Mouse (Mus musculus): ENCODE measurements around the gene Osgin1. TPM values are rescaled to one million over a fixed set of nuclear protein-coding genes. Genes with fewer than 3 reads are reported as not detected.

The Osgin1 gene
- polyA plus RNA-seq, 1 experiment from 2014 or later: 0.08 TPM

GRCm38 (mm10) chr8:119425533-119425932 lies 8.4 kb upstream of the Osgin1 start:
- Histone ChIP-seq H3K27ac (peak overlapping the region; percentile 30; the same call in 1 of the 2 replicates), H3K4me3 (no peak overlapping the region), H3K4me2 (no peak overlapping the region), H3K4me1 (replicated peaks) (peaks cover 20% of the 10 kb centered on the region), H3K27me3 (no peaks in the 10 kb centered on the region), H3K9ac (no peak overlapping the region), H3K36me3 (no peaks in the 10 kb centered on the region), H3K9me3 (no peaks in the 10 kb centered on the region)
- ATAC-seq (ENCODE audit: low FRiP score): no peak
- 90% methylated on average over 10 of the region's 10 CpGs for WGBS

GRCm38 (mm10) chr8:119426069-119426735 lies 7.7 kb upstream of the Osgin1 start:
- WGBS: 88% methylated on average over 6 of the region's 6 CpGs
- Histone ChIP-seq H3K36me3 (no peaks in the 10 kb centered on the region), H3K9me3 (no peaks in the 10 kb centered on the region), H3K9ac (no peak overlapping the region), H3K27me3 (no peaks in the 10 kb centered on the region), H3K4me2 (no peak overlapping the region), H3K4me1 (replicated peaks) (peaks cover 16% of the 10 kb centered on the region), H3K27ac (peak overlapping the region; percentile 55; the same call in 1 of the 2 replicates), H3K4me3 (no peak overlapping the region)
- no peak for ATAC-seq (ENCODE audit: low FRiP score)

- no peaks in the 10 kb centered on the region for H3K27me3 ChIP-seq
- no peak overlapping the region for H3K4me2 ChIP-seq
- no peaks in the 10 kb centered on the region for H3K9me3 ChIP-seq
- 82% methylated on average over 12 of the region's 12 CpGs for WGBS
- no peak overlapping the region for H3K4me3 ChIP-seq
- H3K36me3 ChIP-seq: no peaks in the 10 kb centered on the region
- no peak overlapping the region for H3K27ac ChIP-seq
- ATAC-seq (ENCODE audit: low FRiP score): no peak
- H3K9ac ChIP-seq: no peak overlapping the region
- 0 out of 2 replicates have a peak, but pooled peaks cover 3% of the 10 kb centered on the region for H3K4me1 ChIP-seq (replicated peaks)
Measured at GRCm38 (mm10) chr8:119427634-119428349, 6.1 kb upstream of the Osgin1 start.

- Histone ChIP-seq H3K4me3 (no peak overlapping the region), H3K4me1 (replicated peaks) (0 out of 2 replicates have a peak, but pooled peaks cover 3% of the 10 kb centered on the region), H3K9ac (no peak overlapping the region), H3K36me3 (no peaks in the 10 kb centered on the region), H3K27me3 (no peaks in the 10 kb centered on the region), H3K9me3 (no peaks in the 10 kb centered on the region), H3K4me2 (no peak overlapping the region), H3K27ac (no peak overlapping the region)
- no peak for ATAC-seq (ENCODE audit: low FRiP score)
- 75% methylated on average over 7 of the region's 7 CpGs for WGBS
Measured at GRCm38 (mm10) chr8:119428350-119428740, 5.6 kb upstream of the Osgin1 start.

DNA sequence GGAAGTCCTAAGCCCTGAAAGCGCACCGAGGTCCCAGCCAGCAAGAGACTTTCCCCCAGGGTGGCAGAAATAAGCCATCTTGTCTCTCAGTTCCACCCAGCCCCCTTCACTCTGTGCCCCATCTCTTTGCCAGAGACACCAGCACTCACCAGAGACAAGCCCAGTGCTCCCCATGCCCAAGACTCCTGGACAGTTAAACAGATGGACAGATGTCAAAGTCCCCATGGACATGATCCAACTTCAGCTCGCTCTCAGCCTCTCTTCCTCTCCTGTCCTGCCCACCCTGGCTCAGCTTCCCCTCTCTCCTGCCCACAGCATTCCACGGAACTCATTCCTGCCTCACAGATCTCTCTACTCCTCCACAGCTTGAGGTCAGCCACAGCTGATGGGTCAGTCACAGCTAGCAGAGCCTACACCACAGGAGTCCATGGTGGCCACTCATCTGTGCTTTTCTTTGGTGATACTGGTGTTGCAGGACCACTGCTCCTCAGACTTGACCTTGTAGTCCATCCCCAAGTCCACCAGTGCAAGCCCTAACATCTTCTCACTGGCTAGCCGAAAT lies 5.1 kb upstream of the Osgin1 start:
- Histone ChIP-seq H3K4me3 (no peak overlapping the region), H3K9me3 (no peaks in the 10 kb centered on the region), H3K27ac (no peak overlapping the region), H3K27me3 (no peaks in the 10 kb centered on the region), H3K4me2 (no peak overlapping the region), H3K36me3 (no peaks in the 10 kb centered on the region), H3K9ac (no peak overlapping the region), H3K4me1 (replicated peaks) (no peaks in the 10 kb centered on the region)
- no peak for ATAC-seq (ENCODE audit: low FRiP score)
- WGBS: 78% methylated on average over 5 of the region's 5 CpGs

- Histone ChIP-seq H3K27ac (no peak overlapping the region), H3K4me3 (no peak overlapping the region), H3K4me2 (no peak overlapping the region), H3K27me3 (no peaks in the 10 kb centered on the region), H3K9ac (no peak overlapping the region), H3K4me1 (replicated peaks) (no peaks in the 10 kb centered on the region), H3K36me3 (no peaks in the 10 kb centered on the region), H3K9me3 (no peaks in the 10 kb centered on the region)
- 84% methylated on average over 3 of the region's 3 CpGs for WGBS
- ATAC-seq (ENCODE audit: low FRiP score): no peak
Measured at GRCm38 (mm10) chr8:119429552-119429951, 4.4 kb upstream of the Osgin1 start.

- Histone ChIP-seq H3K27me3 (no peaks in the 10 kb centered on the region), H3K9ac (no peak overlapping the region), H3K4me3 (no peak overlapping the region), H3K4me1 (replicated peaks) (no peaks in the 10 kb centered on the region), H3K27ac (no peak overlapping the region), H3K4me2 (no peak overlapping the region), H3K9me3 (no peaks in the 10 kb centered on the region), H3K36me3 (no peaks in the 10 kb centered on the region)
- ATAC-seq (ENCODE audit: low FRiP score): no peak
- WGBS: 80% methylated on average over 8 of the region's 8 CpGs
Measured at GRCm38 (mm10) chr8:119430250-119430649, 3.7 kb upstream of the Osgin1 start.

DNA sequence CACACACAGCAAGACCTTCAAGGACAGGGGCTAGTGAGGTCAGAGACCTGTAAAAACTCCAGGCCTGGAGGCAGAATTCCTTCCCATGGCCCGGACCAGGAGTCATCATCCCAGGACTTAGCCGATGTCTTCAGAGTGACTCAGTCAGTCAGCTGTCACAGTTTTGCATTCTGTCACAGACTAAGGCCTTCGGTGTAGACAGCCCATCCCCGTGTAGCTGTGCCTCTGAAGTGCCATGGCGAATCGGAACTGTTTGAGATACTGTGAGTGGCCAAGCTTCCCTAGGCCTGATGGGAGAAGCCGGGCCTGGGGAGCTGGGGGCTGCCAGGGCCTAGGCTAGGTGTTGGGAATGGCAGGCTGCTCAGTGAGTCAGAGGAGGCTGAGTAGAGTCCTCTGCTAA lies 3.2 kb upstream of the Osgin1 start:
- no peak overlapping the region for H3K27ac ChIP-seq
- H3K4me3 ChIP-seq: no peak overlapping the region
- ATAC-seq (ENCODE audit: low FRiP score): no peak
- WGBS: 88% methylated on average over 7 of the region's 7 CpGs
- H3K9ac ChIP-seq: no peak overlapping the region
- no peaks in the 10 kb centered on the region for H3K9me3 ChIP-seq
- no peaks in the 10 kb centered on the region for H3K36me3 ChIP-seq
- H3K4me2 ChIP-seq: no peak overlapping the region
- no peaks in the 10 kb centered on the region for H3K27me3 ChIP-seq
- H3K4me1 ChIP-seq (replicated peaks): no peaks in the 10 kb centered on the region

GRCm38 (mm10) chr8:119432372-119432771 lies 1.6 kb upstream of the Osgin1 start:
- 57% methylated on average over 3 of the region's 3 CpGs for WGBS
- no peak overlapping the region for H3K4me3 ChIP-seq
- H3K27me3 ChIP-seq: no peaks in the 10 kb centered on the region
- H3K9me3 ChIP-seq: no peaks in the 10 kb centered on the region
- ATAC-seq (ENCODE audit: low FRiP score): no peak
- H3K4me2 ChIP-seq: no peak overlapping the region
- H3K27ac ChIP-seq: no peak overlapping the region
- H3K4me1 ChIP-seq (replicated peaks): peaks cover 7% of the 10 kb centered on the region
- no peaks in the 10 kb centered on the region for H3K36me3 ChIP-seq
- H3K9ac ChIP-seq: no peak overlapping the region

- no peaks in the 10 kb centered on the region for H3K9me3 ChIP-seq
- H3K9ac ChIP-seq: no peak overlapping the region
- no peak for ATAC-seq (ENCODE audit: low FRiP score)
- peaks cover 14% of the 10 kb centered on the region for H3K4me1 ChIP-seq (replicated peaks)
- H3K4me2 ChIP-seq: no peak overlapping the region
- no peaks in the 10 kb centered on the region for H3K27me3 ChIP-seq
- H3K27ac ChIP-seq: no peak overlapping the region
- 79% methylated on average over 6 of the region's 6 CpGs for WGBS
- H3K4me3 ChIP-seq: no peak overlapping the region
- no peaks in the 10 kb centered on the region for H3K36me3 ChIP-seq
Measured at GRCm38 (mm10) chr8:119434569-119434968, 645 bp downstream of the Osgin1 start.

DNA sequence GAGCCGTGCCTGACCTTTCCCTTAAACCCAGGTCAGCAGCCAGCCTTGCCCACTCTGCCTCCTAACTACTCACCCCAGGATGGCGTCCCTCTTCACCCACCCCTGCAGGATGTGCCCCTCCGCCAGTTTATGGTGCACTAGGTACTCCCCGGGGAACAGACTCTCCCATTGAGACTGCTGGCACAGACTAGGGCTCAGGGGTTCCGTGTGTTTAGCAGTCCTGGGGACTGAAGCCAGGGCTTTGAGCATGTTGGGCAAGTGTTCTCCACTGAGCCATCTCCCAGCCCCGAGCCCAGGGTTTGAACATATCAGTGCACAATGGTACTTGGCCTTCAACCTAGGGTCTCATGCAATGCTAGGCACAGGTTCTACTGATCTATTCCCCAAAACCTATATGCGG lies 1.6 kb downstream of the Osgin1 start:
- no peak overlapping the region for H3K9ac ChIP-seq
- H3K4me2 ChIP-seq: no peak overlapping the region
- no peaks in the 10 kb centered on the region for H3K9me3 ChIP-seq
- no peak for ATAC-seq (ENCODE audit: low FRiP score)
- H3K4me1 ChIP-seq (replicated peaks): peaks cover 24% of the 10 kb centered on the region
- WGBS: 86% methylated on average over 7 of the region's 7 CpGs
- no peak overlapping the region for H3K4me3 ChIP-seq
- no peaks in the 10 kb centered on the region for H3K27me3 ChIP-seq
- no peak overlapping the region for H3K27ac ChIP-seq
- no peaks in the 10 kb centered on the region for H3K36me3 ChIP-seq

DNA sequence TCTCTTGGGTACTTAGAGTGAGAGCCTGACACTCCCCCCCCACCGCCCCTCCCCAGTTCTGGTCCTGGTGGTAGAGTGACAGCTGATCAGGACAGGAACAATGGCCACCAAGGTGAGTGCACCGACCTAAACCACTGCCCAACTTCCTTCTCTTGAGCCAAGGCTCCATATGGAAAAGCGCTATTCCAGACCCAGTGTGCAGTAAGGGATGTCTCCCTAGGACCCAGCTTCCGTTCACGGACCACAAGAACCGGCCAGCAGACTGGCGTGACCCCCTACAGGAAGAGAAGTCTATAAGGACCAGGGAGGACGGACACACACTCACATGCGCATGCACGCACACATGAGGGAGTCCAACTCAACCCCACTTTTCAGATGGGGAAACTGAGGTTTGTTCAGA lies 2.4 kb downstream of the Osgin1 start:
- Histone ChIP-seq H3K36me3 (no peaks in the 10 kb centered on the region), H3K27me3 (0 out of 2 replicates have a peak, but pooled peaks cover 1% of the 10 kb centered on the region), H3K27ac (no peak overlapping the region), H3K4me3 (no peak overlapping the region), H3K9me3 (no peaks in the 10 kb centered on the region), H3K9ac (no peak overlapping the region), H3K4me1 (replicated peaks) (peaks cover 31% of the 10 kb centered on the region), H3K4me2 (no peak overlapping the region)
- ATAC-seq (ENCODE audit: low FRiP score): no peak
- 88% methylated on average over 10 of the region's 10 CpGs for WGBS

All from hindbrain, embryonic 13.5 days (tissue).